Mouse (Mus musculus): ENCODE results near the gene Trpm3. TPM values are rescaled to one million over a fixed set of nuclear protein-coding genes. Genes with fewer than 3 reads are reported as not detected.
A peak's percentile ranks its signal among the peaks of the same experiment; 100 is the strongest.

The Trpm3 gene
- polyA plus RNA-seq, 1 experiment from 2014 or later, result 15.5 TPM

GRCm38 (mm10) chr19:22729846-22730245 lies 591.0 kb downstream of the Trpm3 start:
- H3K4me2 ChIP-seq (replicated peaks), result no peak overlapping the region
- ATAC-seq, result no peak
- no peak overlapping the region for H3K27ac ChIP-seq
- no peak overlapping the region for H3K4me3 ChIP-seq (replicated peaks)
- H3K4me1 ChIP-seq (replicated peaks), result peaks cover 21% of the 10 kb centered on the region
- H3K9ac ChIP-seq (replicated peaks), result no peak overlapping the region
- 78% methylated on average over 2 of the region's 2 CpGs for whole genome bisulfite sequencing
- no peaks in the 10 kb centered on the region for H3K36me3 ChIP-seq
- no peaks in the 10 kb centered on the region for H3K9me3 ChIP-seq
- no peaks in the 10 kb centered on the region for H3K27me3 ChIP-seq

GRCm38 (mm10) chr19:22730971-22731370 lies 592.1 kb downstream of the Trpm3 start:
- Histone ChIP-seq H3K27me3 (no peaks in the 10 kb centered on the region), H3K4me1 (replicated peaks) (peaks cover 21% of the 10 kb centered on the region), H3K4me3 (replicated peaks) (no peak overlapping the region), H3K36me3 (no peaks in the 10 kb centered on the region), H3K27ac (0 out of 2 replicates have a peak overlapping the region, but pooled peaks have one; percentile 5), H3K4me2 (replicated peaks) (no peak overlapping the region), H3K9me3 (no peaks in the 10 kb centered on the region), H3K9ac (replicated peaks) (no peak overlapping the region)
- 0 out of 2 replicates have a peak, but pooled peaks have one; percentile 55 for ATAC-seq

- H3K36me3 ChIP-seq, result no peaks in the 10 kb centered on the region
- no peak overlapping the region for H3K4me2 ChIP-seq (replicated peaks)
- ATAC-seq, result peak; percentile 53; the same call in 1 of the 2 replicates
- H3K27ac ChIP-seq, result no peak overlapping the region
- H3K9me3 ChIP-seq, result no peaks in the 10 kb centered on the region
- H3K27me3 ChIP-seq, result no peaks in the 10 kb centered on the region
- H3K9ac ChIP-seq (replicated peaks), result no peak overlapping the region
- peaks cover 12% of the 10 kb centered on the region for H3K4me1 ChIP-seq (replicated peaks)
- 55% methylated on average over 2 of the region's 2 CpGs for WGBS
- no peak overlapping the region for H3K4me3 ChIP-seq (replicated peaks)
Measured at GRCm38 (mm10) chr19:22736870-22737269, 598.0 kb downstream of the Trpm3 start.

GRCm38 (mm10) chr19:22739240-22739639 lies 600.4 kb downstream of the Trpm3 start:
- Histone ChIP-seq H3K4me2 (replicated peaks) (no peak overlapping the region), H3K27me3 (no peaks in the 10 kb centered on the region), H3K4me1 (replicated peaks) (peaks cover 4% of the 10 kb centered on the region; the same call in 1 of the 2 replicates), H3K4me3 (replicated peaks) (no peak overlapping the region), H3K36me3 (no peaks in the 10 kb centered on the region), H3K9ac (replicated peaks) (no peak overlapping the region), H3K9me3 (no peaks in the 10 kb centered on the region), H3K27ac (no peak overlapping the region)
- WGBS, result 92% methylated on average over 3 of the region's 3 CpGs
- no peak for ATAC-seq

GRCm38 (mm10) chr19:22753311-22753809 lies 614.5 kb downstream of the Trpm3 start:
- no peak overlapping the region for H3K9ac ChIP-seq (replicated peaks)
- H3K27me3 ChIP-seq, result no peaks in the 10 kb centered on the region
- H3K9me3 ChIP-seq, result no peaks in the 10 kb centered on the region
- ATAC-seq, result peak; percentile 62
- no peaks in the 10 kb centered on the region for H3K36me3 ChIP-seq
- H3K4me2 ChIP-seq (replicated peaks), result no peak overlapping the region
- WGBS, result 57% methylated on average over 13 of the region's 13 CpGs
- H3K27ac ChIP-seq, result no peak overlapping the region
- H3K4me1 ChIP-seq (replicated peaks), result peaks cover 12% of the 10 kb centered on the region
- H3K4me3 ChIP-seq (replicated peaks), result no peak overlapping the region

GRCm38 (mm10) chr19:22754071-22754470 lies 615.2 kb downstream of the Trpm3 start:
- Histone ChIP-seq H3K9me3 (no peaks in the 10 kb centered on the region), H3K4me2 (replicated peaks) (no peak overlapping the region), H3K36me3 (no peaks in the 10 kb centered on the region), H3K27me3 (no peaks in the 10 kb centered on the region), H3K4me3 (replicated peaks) (no peak overlapping the region), H3K4me1 (replicated peaks) (peaks cover 12% of the 10 kb centered on the region), H3K27ac (no peak overlapping the region), H3K9ac (replicated peaks) (no peak overlapping the region)
- 88% methylated on average over 10 of the region's 10 CpGs for WGBS
- no peak for ATAC-seq

GRCm38 (mm10) chr19:22754498-22754897 lies 615.7 kb downstream of the Trpm3 start:
- 57% methylated on average over 8 of the region's 8 CpGs for WGBS

GRCm38 (mm10) chr19:22758496-22758895 lies 619.6 kb downstream of the Trpm3 start:
- 88% methylated on average over 2 of the region's 2 CpGs for WGBS
- H3K4me1 ChIP-seq (replicated peaks), result peaks cover 11% of the 10 kb centered on the region
- no peak overlapping the region for H3K4me2 ChIP-seq (replicated peaks)
- no peak overlapping the region for H3K27ac ChIP-seq
- H3K9me3 ChIP-seq, result no peaks in the 10 kb centered on the region
- no peak for ATAC-seq
- H3K36me3 ChIP-seq, result no peaks in the 10 kb centered on the region
- no peak overlapping the region for H3K9ac ChIP-seq (replicated peaks)
- no peaks in the 10 kb centered on the region for H3K27me3 ChIP-seq
- no peak overlapping the region for H3K4me3 ChIP-seq (replicated peaks)

More at GRCm38 (mm10) chr19:22754498-22754897, 615.7 kb downstream of the Trpm3 start:
- no peak overlapping the region for H3K4me3 ChIP-seq (replicated peaks)
- ATAC-seq, result no peak
- H3K9ac ChIP-seq (replicated peaks), result no peak overlapping the region
- no peaks in the 10 kb centered on the region for H3K27me3 ChIP-seq
- H3K4me2 ChIP-seq (replicated peaks), result no peak overlapping the region
- no peaks in the 10 kb centered on the region for H3K36me3 ChIP-seq
- H3K4me1 ChIP-seq (replicated peaks), result peaks cover 12% of the 10 kb centered on the region
- H3K27ac ChIP-seq, result no peak overlapping the region
- no peaks in the 10 kb centered on the region for H3K9me3 ChIP-seq

GRCm38 (mm10) chr19:22768242-22768641 lies 629.4 kb downstream of the Trpm3 start:
- WGBS, result 78% methylated on average over 3 of the region's 3 CpGs
- Histone ChIP-seq H3K27me3 (no peaks in the 10 kb centered on the region), H3K4me1 (replicated peaks) (no peaks in the 10 kb centered on the region), H3K27ac (no peak overlapping the region), H3K4me2 (replicated peaks) (no peak overlapping the region), H3K9me3 (no peaks in the 10 kb centered on the region), H3K9ac (replicated peaks) (no peak overlapping the region), H3K36me3 (no peaks in the 10 kb centered on the region), H3K4me3 (replicated peaks) (no peak overlapping the region)
- no peak for ATAC-seq

GRCm38 (mm10) chr19:22775191-22775695 lies 636.4 kb downstream of the Trpm3 start:
- ATAC-seq, result no peak
- Histone ChIP-seq H3K36me3 (no peaks in the 10 kb centered on the region), H3K27ac (no peak overlapping the region), H3K4me2 (replicated peaks) (no peak overlapping the region), H3K9me3 (no peaks in the 10 kb centered on the region), H3K9ac (replicated peaks) (no peak overlapping the region), H3K27me3 (no peaks in the 10 kb centered on the region), H3K4me3 (replicated peaks) (no peak overlapping the region), H3K4me1 (replicated peaks) (no peaks in the 10 kb centered on the region)
- WGBS, result 95% methylated on average over 3 of the region's 3 CpGs

- Histone ChIP-seq H3K9me3 (no peaks in the 10 kb centered on the region), H3K27ac (no peak overlapping the region), H3K4me3 (replicated peaks) (no peak overlapping the region), H3K36me3 (no peaks in the 10 kb centered on the region), H3K9ac (replicated peaks) (no peak overlapping the region), H3K27me3 (no peaks in the 10 kb centered on the region), H3K4me1 (replicated peaks) (no peaks in the 10 kb centered on the region), H3K4me2 (replicated peaks) (no peak overlapping the region)
- 83% methylated on average over 7 of the region's 7 CpGs for WGBS
- no peak for ATAC-seq
Measured at GRCm38 (mm10) chr19:22780192-22780843, 641.5 kb downstream of the Trpm3 start.

- Histone ChIP-seq H3K4me2 (replicated peaks) (no peak overlapping the region), H3K9me3 (no peaks in the 10 kb centered on the region), H3K4me1 (replicated peaks) (no peaks in the 10 kb centered on the region), H3K27ac (no peak overlapping the region), H3K9ac (replicated peaks) (no peak overlapping the region), H3K27me3 (no peaks in the 10 kb centered on the region), H3K4me3 (replicated peaks) (no peak overlapping the region), H3K36me3 (no peaks in the 10 kb centered on the region)
- no peak for ATAC-seq
Measured at GRCm38 (mm10) chr19:22781579-22781978, 642.7 kb downstream of the Trpm3 start.

- H3K9ac ChIP-seq (replicated peaks), result no peak overlapping the region
- ATAC-seq, result no peak
- H3K27me3 ChIP-seq, result no peaks in the 10 kb centered on the region
- H3K27ac ChIP-seq, result no peak overlapping the region
- no peaks in the 10 kb centered on the region for H3K9me3 ChIP-seq
- no peaks in the 10 kb centered on the region for H3K36me3 ChIP-seq
- H3K4me1 ChIP-seq (replicated peaks), result no peaks in the 10 kb centered on the region
- 79% methylated on average over 2 of the region's 2 CpGs for WGBS
- no peak overlapping the region for H3K4me2 ChIP-seq (replicated peaks)
- H3K4me3 ChIP-seq (replicated peaks), result no peak overlapping the region
Measured at GRCm38 (mm10) chr19:22783745-22784144, 644.9 kb downstream of the Trpm3 start.

Measured in midbrain, embryonic 13.5 days (tissue).